Mouse (Mus musculus): ENCODE measurements around the gene Sgo2a. TPM values are rescaled to one million over a fixed set of nuclear protein-coding genes. Genes with fewer than 3 reads are reported as not detected.
"Not testable (repeated sequence)": the region's sequence is repeated elsewhere in the genome, so short reads cannot be mapped to it uniquely, and the experiment has no call there.

Gene Sgo2a
- polyA plus RNA-seq, 1 experiment from 2014 or later: 9.3 TPM

GRCm38 (mm10) chr1:58029636-58030117 is 33.9 kb downstream of the Sgo2a start, which contains the start of gene Aox1:
TSS of gene Aox1 (plus strand) at chr1:58029931.
- Histone ChIP-seq H3K27ac (no peak within 1 kb of the TSS), H3K4me3 (replicated peaks; ENCODE audit: low read depth, low read length) (peak within 1 kb of the TSS; percentile 27), H3K4me2 (ENCODE audit: low read length) (peak within 1 kb of the TSS; percentile 55), H3K9ac (ENCODE audit: low read depth, low read length) (no peak within 1 kb of the TSS), H3K27me3 (ENCODE audit: insufficient read depth, low read length) (no peaks in the 10 kb centered on the region), H3K4me1 (replicated peaks; ENCODE audit: insufficient read depth, low read length) (no peaks in the 10 kb centered on the region), H3K9me3 (replicated peaks; ENCODE audit: low read length) (no peaks in the 10 kb centered on the region), H3K36me3 (ENCODE audit: insufficient read depth, low read length) (no peaks in the 10 kb centered on the region; the same call in 1 of the 2 replicates)
- WGBS: 10% methylated on average over 12 of the region's 12 CpGs
- ATAC-seq (replicated peaks; ENCODE audit: low FRiP score, low read depth): peak; percentile 79
- peak; percentile 66 for DNase-seq (ENCODE audit: low spot score)
- no peak for TF ChIP-seq CTCF (IDR thresholded peaks at IDR 0.05; ENCODE audit: low read depth)

GRCm38 (mm10) chr1:58030156-58030871 is 34.5 kb downstream of the Sgo2a start:
- Histone ChIP-seq H3K27ac (no peak overlapping the region), H3K4me3 (replicated peaks; ENCODE audit: low read depth, low read length) (peak overlapping the region; percentile 27), H3K9me3 (replicated peaks; ENCODE audit: low read length) (no peaks in the 10 kb centered on the region), H3K27me3 (ENCODE audit: insufficient read depth, low read length) (no peaks in the 10 kb centered on the region), H3K9ac (ENCODE audit: low read depth, low read length) (no peak overlapping the region), H3K36me3 (ENCODE audit: insufficient read depth, low read length) (no peaks in the 10 kb centered on the region; the same call in 1 of the 2 replicates), H3K4me2 (ENCODE audit: low read length) (peak overlapping the region; percentile 55), H3K4me1 (replicated peaks; ENCODE audit: insufficient read depth, low read length) (no peaks in the 10 kb centered on the region)
- ATAC-seq (replicated peaks; ENCODE audit: low FRiP score, low read depth) (peak; percentile 50; the same call in 1 of the 2 replicates), DNase-seq (ENCODE audit: low spot score) (peak; percentile 80)
- TF ChIP-seq CTCF (IDR thresholded peaks at IDR 0.05; ENCODE audit: low read depth): no peak
- 25% methylated on average over 13 of the region's 13 CpGs for WGBS

GRCm38 (mm10) chr1:58031160-58031769 is 35.5 kb downstream of the Sgo2a start:
- Histone ChIP-seq H3K4me2 (ENCODE audit: low read length) (no peak overlapping the region), H3K27ac (no peak overlapping the region), H3K4me1 (replicated peaks; ENCODE audit: insufficient read depth, low read length) (no peaks in the 10 kb centered on the region), H3K36me3 (ENCODE audit: insufficient read depth, low read length) (no peaks in the 10 kb centered on the region; the same call in 1 of the 2 replicates), H3K9ac (ENCODE audit: low read depth, low read length) (no peak overlapping the region), H3K27me3 (ENCODE audit: insufficient read depth, low read length) (no peaks in the 10 kb centered on the region), H3K9me3 (replicated peaks; ENCODE audit: low read length) (no peaks in the 10 kb centered on the region), H3K4me3 (replicated peaks; ENCODE audit: low read depth, low read length) (no peak overlapping the region)
- ATAC-seq (replicated peaks; ENCODE audit: low FRiP score, low read depth) (no peak), DNase-seq (ENCODE audit: low spot score) (peak; percentile 84)
- peak; percentile 90 for TF ChIP-seq CTCF (IDR thresholded peaks at IDR 0.05; ENCODE audit: low read depth)
- WGBS: 61% methylated on average over 10 of the region's 10 CpGs

- 88% methylated on average over 9 of the region's 9 CpGs for WGBS
- H3K9me3 ChIP-seq (replicated peaks; ENCODE audit: low read length); H3K4me2 ChIP-seq (ENCODE audit: low read length); H3K9ac ChIP-seq (ENCODE audit: low read depth, low read length); ATAC-seq (replicated peaks; ENCODE audit: low FRiP score, low read depth); H3K4me1 ChIP-seq (replicated peaks; ENCODE audit: insufficient read depth, low read length); H3K27me3 ChIP-seq (ENCODE audit: insufficient read depth, low read length); H3K4me3 ChIP-seq (replicated peaks; ENCODE audit: low read depth, low read length); DNase-seq (ENCODE audit: low spot score); H3K27ac ChIP-seq; H3K36me3 ChIP-seq (ENCODE audit: insufficient read depth, low read length): not testable (repeated sequence)
Observed at GRCm38 (mm10) chr1:58037306-58037705, 41.5 kb downstream of the Sgo2a start.

GRCm38 (mm10) chr1:58045076-58045475 is 49.3 kb downstream of the Sgo2a start:
- DNase-seq (ENCODE audit: low spot score): no peak
- no peak overlapping the region for H3K27ac ChIP-seq
- TF ChIP-seq CTCF (IDR thresholded peaks at IDR 0.05; ENCODE audit: low read depth): no peak
- H3K9me3 ChIP-seq (replicated peaks; ENCODE audit: low read length): no peaks in the 10 kb centered on the region
- H3K4me3 ChIP-seq (replicated peaks; ENCODE audit: low read depth, low read length): no peak overlapping the region
- ATAC-seq (replicated peaks; ENCODE audit: low FRiP score, low read depth): no peak
- H3K27me3 ChIP-seq (ENCODE audit: insufficient read depth, low read length): no peaks in the 10 kb centered on the region
- no peaks in the 10 kb centered on the region for H3K36me3 ChIP-seq (ENCODE audit: insufficient read depth, low read length)
- no peaks in the 10 kb centered on the region for H3K4me1 ChIP-seq (replicated peaks; ENCODE audit: insufficient read depth, low read length)
- WGBS: 69% methylated on average over 3 of the region's 3 CpGs
- no peak overlapping the region for H3K4me2 ChIP-seq (ENCODE audit: low read length)
- no peak overlapping the region for H3K9ac ChIP-seq (ENCODE audit: low read depth, low read length)

GRCm38 (mm10) chr1:58045546-58045945 is 49.8 kb downstream of the Sgo2a start:
- H3K4me2 ChIP-seq (ENCODE audit: low read length): no peak overlapping the region
- no peak overlapping the region for H3K4me3 ChIP-seq (replicated peaks; ENCODE audit: low read depth, low read length)
- no peak for ATAC-seq (replicated peaks; ENCODE audit: low FRiP score, low read depth)
- H3K36me3 ChIP-seq (ENCODE audit: insufficient read depth, low read length): no peaks in the 10 kb centered on the region
- no peaks in the 10 kb centered on the region for H3K9me3 ChIP-seq (replicated peaks; ENCODE audit: low read length)
- WGBS: 66% methylated on average over 5 of the region's 5 CpGs
- H3K27me3 ChIP-seq (ENCODE audit: insufficient read depth, low read length): no peaks in the 10 kb centered on the region
- H3K27ac ChIP-seq: no peak overlapping the region
- no peak for DNase-seq (ENCODE audit: low spot score)
- H3K4me1 ChIP-seq (replicated peaks; ENCODE audit: insufficient read depth, low read length): no peaks in the 10 kb centered on the region
- H3K9ac ChIP-seq (ENCODE audit: low read depth, low read length): no peak overlapping the region
- no peak for TF ChIP-seq CTCF (IDR thresholded peaks at IDR 0.05; ENCODE audit: low read depth)

Data from kidney, postnatal 0 days (tissue).